Mouse (Mus musculus): ENCODE results near the gene Zfp710. TPM values are rescaled to one million over a fixed set of nuclear protein-coding genes. Genes with fewer than 3 reads are reported as not detected.
"Not testable (repeated sequence)": the region's sequence is repeated elsewhere in the genome, so short reads cannot be mapped to it uniquely, and the experiment has no call there.

Gene Zfp710
- polyA plus RNA-seq (2015; fragmentation: Nextera tagmentation; extraction: Ambion mirVana) = 9.4 and 13.6 TPM in 2 replicates

DNA sequence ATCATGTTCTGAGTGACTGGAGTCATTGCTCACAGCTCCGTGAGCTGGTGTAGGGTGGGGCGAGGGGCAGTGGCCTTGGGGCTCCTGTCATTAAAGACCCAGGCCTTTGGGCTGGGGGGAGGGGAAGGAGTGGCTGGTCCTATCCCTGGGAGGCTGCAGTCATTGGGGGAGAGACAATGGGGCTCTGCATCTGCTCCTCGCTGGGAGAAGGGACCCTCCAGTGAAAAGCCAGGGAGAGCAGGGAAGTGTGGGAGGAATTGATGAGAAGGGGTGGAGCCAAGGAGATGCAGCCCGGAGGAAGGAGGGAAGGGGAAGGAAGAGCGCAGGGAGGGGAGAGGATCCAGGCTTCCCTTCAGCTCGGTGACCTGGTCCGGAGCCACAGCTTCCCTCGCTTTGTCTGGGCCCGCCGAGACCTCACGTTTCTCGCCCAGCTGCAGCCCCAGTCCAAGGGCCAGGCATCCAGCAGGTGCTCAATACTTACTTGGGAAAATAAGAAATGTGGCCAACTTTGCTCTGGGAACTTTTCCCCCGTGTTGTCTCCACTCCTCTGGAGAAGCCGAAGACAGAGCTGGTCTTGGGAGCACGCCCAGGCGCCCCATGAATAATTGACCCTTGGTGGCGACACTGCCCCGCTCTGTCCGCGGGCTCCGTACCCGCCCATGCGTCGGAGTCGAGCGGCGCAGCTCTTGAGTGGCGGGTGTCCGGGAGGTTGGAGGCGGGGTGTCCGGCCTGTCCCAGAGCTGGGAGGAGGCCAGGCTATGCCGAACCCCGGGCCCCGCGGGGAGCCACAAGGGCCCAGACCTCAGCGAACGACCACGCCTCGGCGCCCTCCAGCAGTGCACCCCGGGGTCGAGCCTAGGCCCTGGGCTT, at the start of gene Zfp710:
Gene Zfp710, plus strand, starts transcription at position 294 of the 870 bp plus-strand sequence.
- peak within 1 kb of the TSS; percentile 94 for H3K9ac ChIP-seq
- no peaks in the 10 kb centered on the region for H3K36me3 ChIP-seq
- WGBS = 2% methylated on average over 40 of the region's 42 CpGs
- H3K4me3 ChIP-seq = peak within 1 kb of the TSS; percentile 94
- peak within 1 kb of the TSS; percentile 92 for H3K4me2 ChIP-seq
- ATAC-seq (replicated peaks; ENCODE audit: insufficient number of reproducible peaks, insufficient read depth, low FRiP score, low read depth) = peak; percentile 89
- H3K9me3 ChIP-seq (replicated peaks) = no peaks in the 10 kb centered on the region
- peak within 1 kb of the TSS; percentile 97 for H3K27ac ChIP-seq
- H3K4me1 ChIP-seq (replicated peaks) = peaks cover 31% of the 10 kb centered on the region
- H3K27me3 ChIP-seq = no peaks in the 10 kb centered on the region

DNA sequence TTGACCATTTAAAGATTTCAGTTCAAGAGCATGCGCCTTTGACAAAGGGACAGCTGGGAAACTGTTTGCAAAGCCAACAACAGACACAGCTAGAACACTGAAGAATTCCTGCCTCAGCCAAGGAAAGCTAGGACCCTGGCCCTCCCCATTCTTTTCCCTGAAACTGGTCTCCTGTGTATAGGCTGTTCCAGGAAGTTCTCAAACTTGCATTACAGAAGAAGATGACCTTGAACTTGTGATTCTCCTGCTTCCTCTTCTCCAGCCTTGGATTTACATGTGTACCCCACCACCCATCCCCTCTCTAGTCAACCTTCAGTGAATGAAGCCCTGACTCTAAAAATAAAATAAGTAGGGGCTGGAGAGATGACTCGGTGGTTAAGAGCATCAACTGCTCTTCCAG, 49.3 kb upstream of the Zfp710 start:
- H3K9ac ChIP-seq = no peak overlapping the region
- no peaks in the 10 kb centered on the region for H3K4me1 ChIP-seq (replicated peaks)
- 86% methylated on average over 2 of the region's 2 CpGs for WGBS
- no peak overlapping the region for H3K4me3 ChIP-seq
- H3K36me3 ChIP-seq = no peaks in the 10 kb centered on the region
- no peaks in the 10 kb centered on the region for H3K27me3 ChIP-seq
- H3K27ac ChIP-seq = no peak overlapping the region
- H3K4me2 ChIP-seq = no peak overlapping the region
- ATAC-seq (replicated peaks; ENCODE audit: insufficient number of reproducible peaks, insufficient read depth, low FRiP score, low read depth) = no peak
- no peaks in the 10 kb centered on the region for H3K9me3 ChIP-seq (replicated peaks)

DNA sequence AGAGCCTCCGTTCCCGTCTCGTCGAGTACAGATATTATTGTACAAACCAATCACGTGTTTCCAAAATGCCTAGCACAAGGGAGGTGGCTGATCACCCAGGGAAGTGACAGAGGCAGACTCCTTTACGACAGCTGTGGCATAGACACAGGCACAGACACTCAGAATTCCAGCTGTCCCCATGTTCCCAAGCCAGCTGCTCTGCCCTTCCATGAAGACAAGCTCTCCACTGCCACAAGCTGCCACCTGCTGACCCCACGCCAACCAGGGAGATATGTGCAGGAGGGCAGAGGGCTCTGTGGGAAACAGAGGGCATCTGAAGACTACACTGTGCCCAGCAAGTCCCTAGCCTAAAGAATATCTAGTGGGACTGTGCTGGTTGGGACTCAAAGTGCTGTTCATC, 37.9 kb upstream of the Zfp710 start:
- no peaks in the 10 kb centered on the region for H3K27me3 ChIP-seq
- H3K4me1 ChIP-seq (replicated peaks) = no peaks in the 10 kb centered on the region
- H3K4me3 ChIP-seq = no peak overlapping the region
- no peak overlapping the region for H3K9ac ChIP-seq
- 81% methylated on average over 7 of the region's 7 CpGs for WGBS
- H3K27ac ChIP-seq = no peak overlapping the region
- H3K4me2 ChIP-seq = no peak overlapping the region
- ATAC-seq (replicated peaks; ENCODE audit: insufficient number of reproducible peaks, insufficient read depth, low FRiP score, low read depth) = no peak
- no peaks in the 10 kb centered on the region for H3K9me3 ChIP-seq (replicated peaks)
- H3K36me3 ChIP-seq = no peaks in the 10 kb centered on the region

DNA sequence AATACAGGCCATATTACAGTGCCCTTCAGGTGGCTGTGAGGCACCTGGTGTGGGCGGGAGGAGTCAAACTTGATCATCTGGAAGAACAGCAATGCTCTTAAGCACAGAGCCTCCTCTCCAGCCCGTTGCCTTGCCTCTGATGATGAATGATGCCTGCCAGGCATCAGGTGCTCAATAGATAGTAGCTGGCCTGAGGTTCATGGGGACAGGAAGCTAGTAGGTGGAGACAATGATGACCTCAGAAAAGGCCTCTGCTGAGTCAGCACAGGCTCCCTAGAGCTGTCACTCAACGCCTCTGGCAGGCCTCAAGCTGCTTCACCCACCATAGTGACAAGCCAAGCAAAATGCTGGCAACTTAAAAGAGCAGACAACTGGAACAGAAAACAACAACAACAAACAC, 36.9 kb upstream of the Zfp710 start:
- Histone ChIP-seq H3K27ac (no peak overlapping the region), H3K36me3 (no peaks in the 10 kb centered on the region), H3K4me2 (no peak overlapping the region), H3K27me3 (no peaks in the 10 kb centered on the region), H3K4me3 (no peak overlapping the region), H3K9ac (no peak overlapping the region), H3K9me3 (replicated peaks) (no peaks in the 10 kb centered on the region), H3K4me1 (replicated peaks) (no peaks in the 10 kb centered on the region)
- no peak for ATAC-seq (replicated peaks; ENCODE audit: insufficient number of reproducible peaks, insufficient read depth, low FRiP score, low read depth)
- WGBS = 46% methylated on average over 3 of the region's 3 CpGs

DNA sequence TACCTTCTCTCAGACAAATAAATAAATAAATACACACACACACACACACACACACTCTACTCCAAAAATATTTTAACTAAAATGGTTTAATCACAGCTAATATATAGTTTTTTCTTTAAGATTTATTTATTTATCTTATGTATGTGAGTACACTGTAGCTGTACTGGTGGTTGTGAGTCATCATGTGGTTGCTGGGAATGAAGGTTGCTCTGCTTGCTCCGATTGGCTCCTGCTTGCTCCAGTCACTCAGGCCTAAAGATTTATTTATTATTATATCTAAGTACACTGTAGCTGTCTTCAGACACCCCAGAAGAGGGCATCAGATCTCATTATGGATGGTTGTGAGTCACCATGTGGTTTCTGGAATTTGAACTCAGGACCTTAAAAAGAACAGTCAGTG, 36.1 kb upstream of the Zfp710 start:
- 86% methylated on average over 1 of the region's 1 CpGs for WGBS

DNA sequence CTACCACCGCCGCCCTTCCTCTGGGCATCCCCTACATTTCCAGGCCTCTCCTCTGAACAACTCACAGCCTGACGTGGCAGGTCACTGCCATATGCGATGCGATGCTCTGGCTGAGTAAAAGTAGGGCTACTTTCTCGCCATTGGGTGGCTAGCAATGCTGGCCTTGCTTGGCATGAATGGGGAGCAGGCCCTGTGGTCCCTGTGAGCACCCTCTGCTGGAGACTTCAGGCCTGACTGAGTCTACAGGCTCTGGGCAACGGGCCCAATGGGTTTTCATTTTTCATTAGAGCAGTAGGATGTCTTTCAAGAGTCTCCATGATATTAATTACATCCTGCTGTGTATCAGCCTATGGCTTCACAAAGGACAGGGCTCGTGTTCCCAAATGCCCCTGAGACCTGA, 30.1 kb upstream of the Zfp710 start:
- Histone ChIP-seq H3K4me1 (replicated peaks) (no peaks in the 10 kb centered on the region), H3K27ac (no peak overlapping the region), H3K9me3 (replicated peaks) (no peaks in the 10 kb centered on the region), H3K9ac (no peak overlapping the region), H3K4me3 (no peak overlapping the region), H3K36me3 (no peaks in the 10 kb centered on the region), H3K4me2 (no peak overlapping the region), H3K27me3 (no peaks in the 10 kb centered on the region)
- ATAC-seq (replicated peaks; ENCODE audit: insufficient number of reproducible peaks, insufficient read depth, low FRiP score, low read depth) = no peak
- 33% methylated on average over 8 of the region's 8 CpGs for WGBS

More for the DNA sequence above, 36.1 kb upstream of the Zfp710 start:
- ATAC-seq (replicated peaks; ENCODE audit: insufficient number of reproducible peaks, insufficient read depth, low FRiP score, low read depth); H3K9me3 ChIP-seq (replicated peaks); H3K4me2 ChIP-seq; H3K4me1 ChIP-seq (replicated peaks); H3K27ac ChIP-seq; H3K4me3 ChIP-seq; H3K9ac ChIP-seq; H3K27me3 ChIP-seq; H3K36me3 ChIP-seq: not testable (repeated sequence)

DNA sequence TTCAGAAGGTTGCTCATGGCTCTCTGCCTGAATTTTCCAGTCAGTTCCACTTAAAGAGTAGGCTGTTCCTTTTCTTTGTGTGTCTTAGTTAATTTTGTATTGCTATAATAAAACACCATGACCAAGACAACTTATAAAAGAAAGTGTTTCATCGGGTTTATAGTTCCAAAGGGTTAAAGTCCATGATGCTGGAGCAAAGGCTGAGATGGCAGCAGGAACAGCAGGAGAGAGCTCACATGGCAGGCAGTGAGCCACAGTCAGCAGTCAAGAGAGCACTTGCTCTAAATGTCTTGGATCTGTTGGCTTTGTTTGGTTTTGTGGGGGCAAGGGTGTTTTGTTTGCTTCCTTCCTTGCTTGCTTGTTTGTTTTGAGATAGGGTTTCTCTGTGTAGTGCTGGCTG, 26.9 kb upstream of the Zfp710 start:
- H3K9me3 ChIP-seq (replicated peaks) = no peaks in the 10 kb centered on the region
- no peak overlapping the region for H3K9ac ChIP-seq
- no peak overlapping the region for H3K4me2 ChIP-seq
- no peaks in the 10 kb centered on the region for H3K27me3 ChIP-seq
- no peak overlapping the region for H3K4me3 ChIP-seq
- no peak overlapping the region for H3K27ac ChIP-seq
- WGBS = 84% methylated on average over 1 of the region's 1 CpGs
- no peaks in the 10 kb centered on the region for H3K4me1 ChIP-seq (replicated peaks)
- no peaks in the 10 kb centered on the region for H3K36me3 ChIP-seq
- no peak for ATAC-seq (replicated peaks; ENCODE audit: insufficient number of reproducible peaks, insufficient read depth, low FRiP score, low read depth)

DNA sequence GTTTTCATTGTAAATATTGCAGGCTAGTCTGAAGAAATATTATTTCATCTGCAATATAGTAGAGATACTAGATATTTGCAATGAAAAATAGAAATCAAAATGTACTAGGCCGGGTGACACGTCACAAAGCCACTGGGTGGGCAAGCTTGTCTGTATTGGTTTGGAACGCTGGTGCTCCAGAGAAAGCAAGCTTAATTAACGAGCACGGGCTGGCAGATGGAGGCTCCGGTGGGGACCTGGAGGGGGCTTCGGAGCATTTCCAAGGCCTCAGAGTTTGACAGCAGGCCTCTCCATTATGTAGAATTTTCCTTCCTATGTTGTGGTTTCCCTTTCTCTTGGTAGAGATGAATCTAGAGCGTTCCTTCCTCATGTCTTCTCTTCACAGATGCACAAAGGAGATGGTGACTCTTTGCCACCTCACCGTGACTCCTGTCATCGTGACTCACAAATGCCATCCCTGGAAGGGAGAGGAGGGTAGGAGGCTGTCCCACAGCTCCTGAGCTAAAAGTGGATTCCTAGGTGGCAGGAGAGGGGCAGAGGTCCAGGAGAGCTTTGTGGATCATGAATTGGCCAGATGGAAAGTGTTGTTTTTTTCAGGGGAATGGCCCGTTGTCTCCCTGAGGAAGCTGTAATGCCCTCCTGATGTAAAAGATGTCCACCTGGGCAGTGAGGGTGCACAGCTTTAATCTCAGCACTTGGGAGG, 22.1 kb upstream of the Zfp710 start:
- H3K4me1 ChIP-seq (replicated peaks) = no peaks in the 10 kb centered on the region
- WGBS = 83% methylated on average over 11 of the region's 11 CpGs
- no peaks in the 10 kb centered on the region for H3K9me3 ChIP-seq (replicated peaks)
- H3K4me3 ChIP-seq = no peak overlapping the region
- H3K9ac ChIP-seq = no peak overlapping the region
- no peak overlapping the region for H3K27ac ChIP-seq
- no peak for ATAC-seq (replicated peaks; ENCODE audit: insufficient number of reproducible peaks, insufficient read depth, low FRiP score, low read depth)
- no peaks in the 10 kb centered on the region for H3K36me3 ChIP-seq
- H3K27me3 ChIP-seq = no peaks in the 10 kb centered on the region; the same call in 1 of the 2 replicates
- no peak overlapping the region for H3K4me2 ChIP-seq

DNA sequence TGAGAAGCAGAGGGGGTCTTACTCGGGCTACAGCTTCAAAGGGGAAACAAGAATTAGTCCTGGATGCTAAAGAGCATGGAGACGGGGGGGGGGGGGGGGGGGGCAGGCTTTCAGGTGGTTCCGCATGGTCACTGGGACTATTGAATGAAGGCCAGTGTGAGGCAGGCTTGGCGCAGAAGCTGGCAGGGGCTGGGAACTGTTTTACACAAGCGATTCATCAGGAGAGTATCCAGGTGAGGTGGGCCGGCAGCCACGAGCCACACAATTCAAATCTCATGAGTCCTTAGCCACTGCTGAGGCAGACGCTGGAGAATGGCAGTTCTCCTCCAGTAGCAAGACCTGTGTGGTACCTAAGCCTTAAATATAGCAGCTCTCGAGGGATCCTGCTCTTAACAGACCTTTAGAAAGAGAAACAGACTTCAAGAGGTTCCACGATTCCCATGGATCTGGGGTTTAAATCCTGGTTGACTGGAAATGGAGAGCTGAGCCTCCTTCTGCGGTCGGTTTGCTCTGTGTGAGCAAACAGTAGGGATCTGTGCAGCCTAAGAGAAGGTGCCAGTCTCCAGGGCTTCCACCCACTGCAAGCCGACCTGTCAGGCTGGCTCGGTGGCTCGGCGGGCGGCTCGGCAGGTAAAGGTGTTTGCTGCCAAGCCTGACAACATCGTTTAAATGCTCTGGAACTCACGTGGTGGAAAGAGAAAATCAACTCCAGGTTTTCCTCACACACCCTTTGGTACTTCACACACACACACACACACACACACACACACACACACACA, 19.6 kb upstream of the Zfp710 start:
- Histone ChIP-seq H3K9me3 (replicated peaks) (no peaks in the 10 kb centered on the region), H3K4me3 (no peak overlapping the region), H3K36me3 (no peaks in the 10 kb centered on the region), H3K9ac (no peak overlapping the region), H3K27me3 (no peaks in the 10 kb centered on the region; the same call in 1 of the 2 replicates), H3K27ac (no peak overlapping the region), H3K4me1 (replicated peaks) (no peaks in the 10 kb centered on the region), H3K4me2 (no peak overlapping the region)
- 50% methylated on average over 20 of the region's 20 CpGs for WGBS
- no peak for ATAC-seq (replicated peaks; ENCODE audit: insufficient number of reproducible peaks, insufficient read depth, low FRiP score, low read depth)

DNA sequence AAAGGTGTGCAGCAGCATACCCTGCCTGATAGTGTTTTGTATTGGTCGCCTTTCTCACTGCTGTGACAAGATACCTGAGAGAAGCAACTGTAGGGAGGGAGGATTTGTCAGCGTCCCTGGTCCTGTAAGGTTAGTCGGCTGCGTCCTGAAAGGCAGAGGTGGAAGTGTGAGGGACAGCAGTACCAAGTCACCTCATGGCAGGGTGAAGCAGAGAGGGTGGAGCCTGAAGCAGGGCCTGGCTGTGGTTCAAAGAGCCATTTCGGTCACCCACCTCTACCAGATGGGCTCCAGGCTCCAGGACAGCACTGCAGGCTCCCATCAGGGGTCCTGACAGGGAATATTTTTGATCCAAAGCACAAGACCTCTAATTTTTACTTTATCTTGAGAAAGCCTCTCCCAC, 13.9 kb upstream of the Zfp710 start:
- Histone ChIP-seq H3K4me3 (no peak overlapping the region), H3K36me3 (no peaks in the 10 kb centered on the region), H3K9me3 (replicated peaks) (no peaks in the 10 kb centered on the region), H3K4me1 (replicated peaks) (no peaks in the 10 kb centered on the region), H3K9ac (no peak overlapping the region), H3K4me2 (no peak overlapping the region), H3K27me3 (no peaks in the 10 kb centered on the region; the same call in 1 of the 2 replicates), H3K27ac (no peak overlapping the region)
- WGBS = 57% methylated on average over 5 of the region's 5 CpGs
- ATAC-seq (replicated peaks; ENCODE audit: insufficient number of reproducible peaks, insufficient read depth, low FRiP score, low read depth) = no peak

DNA sequence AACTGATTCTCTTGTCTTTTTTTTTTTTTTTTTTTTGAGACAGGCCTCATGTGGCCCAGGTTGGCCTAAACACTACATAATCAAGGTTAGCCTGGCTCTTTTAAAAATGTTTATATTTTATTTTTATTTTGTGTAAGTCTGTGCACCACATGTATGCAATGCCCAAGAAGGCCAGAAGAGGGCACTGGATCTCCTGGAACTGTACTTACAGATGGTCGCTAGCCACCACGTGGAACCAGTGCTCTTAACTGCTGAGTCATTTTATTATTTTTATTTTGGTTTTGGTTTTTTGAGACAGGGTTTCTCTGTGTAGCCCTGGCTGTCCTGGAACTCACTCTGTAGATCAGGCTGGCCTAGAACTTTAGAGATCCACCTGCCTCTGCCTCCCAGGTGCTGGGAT, 13.1 kb upstream of the Zfp710 start:
- Histone ChIP-seq H3K4me1 (replicated peaks) (no peaks in the 10 kb centered on the region), H3K9me3 (replicated peaks) (no peaks in the 10 kb centered on the region), H3K9ac (no peak overlapping the region), H3K4me3 (no peak overlapping the region), H3K4me2 (no peak overlapping the region), H3K27ac (no peak overlapping the region), H3K36me3 (no peaks in the 10 kb centered on the region), H3K27me3 (no peaks in the 10 kb centered on the region)
- WGBS = 51% methylated on average over 2 of the region's 2 CpGs
- no peak for ATAC-seq (replicated peaks; ENCODE audit: insufficient number of reproducible peaks, insufficient read depth, low FRiP score, low read depth)
